ENCODE assay signal across 20 mouse cellular contexts in the genomic region with DNA sequence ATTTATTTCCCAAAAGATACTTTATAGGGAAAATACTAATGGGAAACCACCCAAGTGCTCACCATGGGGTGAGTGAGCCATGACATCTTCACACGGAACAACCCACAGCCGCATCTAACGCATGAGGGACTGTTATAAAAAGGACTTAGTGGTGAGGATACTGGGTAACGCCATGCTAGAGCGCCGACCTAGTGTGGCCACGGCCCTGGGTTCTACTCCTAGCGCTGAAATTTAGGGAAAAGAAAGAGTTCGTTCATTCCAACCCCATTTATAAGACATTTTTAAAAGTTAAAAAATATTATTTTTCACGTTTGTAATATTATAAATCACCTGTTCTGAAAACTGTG.
"Had no signal": no experiment of that assay in that cellular context is flagged by ENCODE, and none has a peak within 500 bp of the region (broad histone marks: within the 10 kb centered on the region; RNA-seq: fewer than 3 reads in every experiment).

No protein-coding gene starts in this region.

- DNase-seq: kidney, adult 11 months; kidney, adult 8-10 months; kidney, postnatal 10 days; kidney, postnatal 36 days; left cerebral cortex, postnatal 4 days; lung, adult 2 months; lung, postnatal 14 days; lung, postnatal 4 days; retina, postnatal 1 day; right cerebral cortex, postnatal 25 days; thymus, postnatal 4 days had no signal

- H3K27ac ChIP-seq: intestine, embryonic 15.5 days; kidney, embryonic 15.5 days; limb, embryonic 12.5 days; limb, embryonic 15.5 days; liver, embryonic 12.5 days; liver, embryonic 15.5 days; midbrain, embryonic 13.5 days; neural tube, embryonic 13.5 days had no signal

- H3K36me3 ChIP-seq: intestine, embryonic 15.5 days; kidney, embryonic 15.5 days; limb, embryonic 12.5 days; limb, embryonic 15.5 days; liver, embryonic 12.5 days; liver, embryonic 15.5 days; midbrain, embryonic 13.5 days; neural tube, embryonic 13.5 days had no signal

- H3K9me3 ChIP-seq: intestine, embryonic 15.5 days; kidney, embryonic 15.5 days; limb, embryonic 12.5 days; limb, embryonic 15.5 days; liver, embryonic 12.5 days; liver, embryonic 15.5 days; midbrain, embryonic 13.5 days; neural tube, embryonic 13.5 days had no signal

- H3K4me3 ChIP-seq: intestine, embryonic 15.5 days; kidney, embryonic 15.5 days; limb, embryonic 12.5 days; limb, embryonic 15.5 days; liver, embryonic 12.5 days; liver, embryonic 15.5 days; midbrain, embryonic 13.5 days; myocyte; neural tube, embryonic 13.5 days had no signal

- H3K4me1 ChIP-seq: intestine, embryonic 15.5 days; limb, embryonic 12.5 days; liver, embryonic 15.5 days; midbrain, embryonic 13.5 days; neural tube, embryonic 13.5 days had no signal

- H3K27me3 ChIP-seq: intestine, embryonic 15.5 days; kidney, embryonic 15.5 days; limb, embryonic 12.5 days; limb, embryonic 15.5 days; liver, embryonic 12.5 days; liver, embryonic 15.5 days; midbrain, embryonic 13.5 days; neural tube, embryonic 13.5 days had no signal
